Mouse (Mus musculus): Measurements from ENCODE around the gene Il17c.

Gene Il17c

GRCm38 (mm10) chr8:122460524-122461472 is 39.0 kb downstream of the Il17c start, which contains the start of gene Snai3:
Gene Snai3, minus strand, starts transcription at chr8:122460733.
- peak; percentile 79 to 84 for DNase-seq

GRCm38 (mm10) chr8:122461473-122462148 is 39.8 kb downstream of the Il17c start:
- no peak for DNase-seq

- DNase-seq, result no peak
These were observed 40.7 kb downstream of the Il17c start for GRCm38 (mm10) chr8:122462510-122462909.

DNA sequence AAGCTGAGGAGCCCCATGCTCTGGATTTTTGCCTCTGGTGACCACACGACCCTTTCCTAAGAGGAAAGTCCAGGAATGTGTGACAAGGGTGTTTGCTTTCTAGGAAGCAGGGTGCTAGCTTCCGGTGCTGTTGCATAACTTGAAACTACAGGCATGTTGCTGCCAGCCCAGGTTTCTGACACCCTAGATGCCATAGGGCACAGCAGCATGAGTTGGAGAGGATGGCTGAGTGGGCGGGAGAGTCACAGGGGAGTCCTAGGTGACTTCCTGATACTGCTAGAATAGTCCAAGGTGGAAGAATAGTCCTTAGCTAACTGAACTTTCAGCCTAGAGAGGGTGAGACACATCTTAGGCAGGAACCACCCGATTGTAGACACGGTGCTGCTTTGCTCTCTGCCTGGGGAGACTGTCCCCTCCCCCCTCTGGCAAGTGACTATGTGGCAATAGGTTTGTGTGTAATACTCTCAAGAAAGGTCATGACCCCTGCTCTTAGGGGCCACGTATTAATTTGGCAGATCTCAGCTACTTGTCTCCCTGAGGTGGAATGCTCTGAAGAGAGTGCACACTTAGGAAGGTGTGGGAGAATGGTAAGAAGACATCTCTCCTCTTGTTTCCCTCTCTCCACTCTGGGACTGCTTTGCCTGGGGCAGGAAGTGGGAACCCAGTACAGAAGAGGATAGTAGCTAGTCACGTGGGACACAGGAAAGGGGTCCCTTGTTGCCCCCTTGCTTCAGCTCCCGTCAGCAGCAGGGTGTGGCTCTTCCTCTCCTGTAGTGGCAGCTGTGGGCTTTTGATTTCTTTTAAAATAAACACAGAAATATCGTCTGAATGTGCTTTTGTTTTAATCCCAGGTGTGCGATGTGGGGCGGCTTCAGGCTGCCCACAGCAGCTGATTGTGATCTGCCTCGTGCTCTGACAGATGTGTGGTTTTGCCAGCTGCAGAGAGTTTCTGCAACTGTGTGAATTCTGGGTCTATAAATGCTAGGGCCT is 42.1 kb downstream of the Il17c start:
- DNase-seq, result peak; percentile 61 to 63

DNA sequence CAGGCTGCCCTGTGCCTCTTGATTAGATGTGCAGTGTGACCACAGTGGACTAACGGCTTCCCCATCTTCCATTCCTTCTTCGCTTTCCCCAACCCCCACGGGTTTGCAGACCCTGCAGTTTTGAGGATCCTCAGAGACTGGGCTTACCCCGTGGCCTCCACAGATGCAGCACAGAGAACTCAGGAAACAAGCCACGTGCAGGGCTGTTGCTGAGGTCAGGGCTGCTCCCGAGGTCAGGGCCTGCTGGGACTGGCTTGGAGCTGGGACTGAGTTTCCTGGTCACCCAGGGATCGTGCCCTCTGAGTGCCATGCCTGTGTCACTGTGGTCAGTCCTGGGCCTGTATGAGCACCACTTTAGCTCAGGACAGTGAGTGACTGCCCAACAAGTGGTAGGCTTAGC is 43.2 kb downstream of the Il17c start:
- DNase-seq, result no peak

- no peak for DNase-seq
These were observed 46.0 kb downstream of the Il17c start for GRCm38 (mm10) chr8:122467816-122468215.

GRCm38 (mm10) chr8:122469407-122469806 is 47.6 kb downstream of the Il17c start:
- no peak for DNase-seq

GRCm38 (mm10) chr8:122469965-122470364 is 48.1 kb downstream of the Il17c start:
- DNase-seq, result no peak

GRCm38 (mm10) chr8:122470691-122471090 is 48.9 kb downstream of the Il17c start:
- DNase-seq, result no peak
